Mouse (Mus musculus) midbrain, embryonic 14.5 days (tissue): ENCODE measurements around the gene Cmss1. TPM values are rescaled to one million over a fixed set of nuclear protein-coding genes. Genes with fewer than 3 reads are reported as not detected.

Experiments used
- ATAC-seq: fragments of 200-750 bp; cut with Nextera tagmentation; 2 replicates; pipeline ENCODE4 v1.8.0; 2017; ENCODE audit warnings: moderate number of reproducible peaks, moderate library complexity; ENCODE audit not compliant: low FRiP score, low TSS enrichment
- DNase-seq: peaks from one replicate; pipeline ENCODE4 v3.0.0-alpha.2; 2015
- H3K27ac ChIP-seq: fragments of 300-500 bp; sonication (generic); replicated peaks from 2 replicates; pipeline ENCODE4 v1.5.1; 2014; ENCODE audit warnings: mild to moderate bottlenecking, low read depth, low read length, moderate library complexity
- H3K27me3 ChIP-seq: fragments of 300-500 bp; sonication (generic); 2 replicates; pipeline ENCODE4 v1.6.1; 2014; ENCODE audit warnings: low read length, control low read depth, mixed read lengths; ENCODE audit not compliant: control insufficient read depth, insufficient read depth
- H3K36me3 ChIP-seq: fragments of 300-500 bp; sonication (generic); 2 replicates; pipeline ENCODE4 v1.6.1; 2014; ENCODE audit warnings: low read length, control low read depth; ENCODE audit not compliant: control insufficient read depth, insufficient read depth
- H3K4me1 ChIP-seq: fragments of 300-500 bp; sonication (generic); 2 replicates; pipeline ENCODE4 v1.6.1; 2014; ENCODE audit warnings: mild to moderate bottlenecking, antibody characterized with exemption, low read length, control low read depth; ENCODE audit not compliant: control insufficient read depth, insufficient read depth
- H3K4me2 ChIP-seq: fragments of 300-500 bp; sonication (generic); 2 replicates; pipeline ENCODE4 v1.6.1; 2014; ENCODE audit warnings: mild to moderate bottlenecking, low read length, moderate library complexity
- H3K4me3 ChIP-seq: fragments of 300-500 bp; sonication (generic); replicated peaks from 2 replicates; pipeline ENCODE4 v1.5.1; 2014; ENCODE audit warnings: low read depth, low read length
- H3K9ac ChIP-seq: fragments of 300-500 bp; sonication (generic); replicated peaks from 2 replicates; pipeline ENCODE4 v1.6.1; 2014; ENCODE audit warnings: mild to moderate bottlenecking, low read length, moderate library complexity
- H3K9me3 ChIP-seq: fragments of 300-500 bp; sonication (generic); 2 replicates; pipeline ENCODE4 v1.6.1; 2016; ENCODE audit warnings: low read length, control low read depth, mixed read lengths; ENCODE audit not compliant: control insufficient read depth
- WGBS: fragments of 180-500 bp; shearing (Covaris S2); extraction: QIAGEN DNeasy Blood & Tissue Kit; methylation state at CpG from one replicate; pipeline ENCODE4 v1.1.7; 2014; 5-methylcytosine and 5-hydroxymethylcytosine counted together
- polyA plus RNA-seq: library from polyadenylated mRNA; unstranded; fragments of >200 nt; fragmentation: Nextera tagmentation; extraction: Ambion mirVana; gene quantifications from 2 replicates; pipeline ENCODE4 v1.2.1, GENCODE M21; 2014

The Cmss1 gene
- polyA plus RNA-seq, 1 experiment from 2014 or later = 38.2 TPM

GRCm38 (mm10) chr16:57349039-57349438 is 257.6 kb downstream of the Cmss1 start:
- H3K4me1 ChIP-seq = no peaks in the 10 kb centered on the region
- no peaks in the 10 kb centered on the region for H3K36me3 ChIP-seq
- no peaks in the 10 kb centered on the region for H3K9me3 ChIP-seq
- H3K27me3 ChIP-seq = no peaks in the 10 kb centered on the region
- H3K27ac ChIP-seq = no peak overlapping the region
- DNase-seq (no peak), ATAC-seq (no peak)
- H3K4me3 ChIP-seq = no peak overlapping the region
- WGBS = 86% methylated on average over 3 of the region's 3 CpGs
- H3K4me2 ChIP-seq = no peak overlapping the region
- no peak overlapping the region for H3K9ac ChIP-seq

- DNase-seq = no peak
- no peak overlapping the region for H3K4me3 ChIP-seq
- H3K27ac ChIP-seq = no peak overlapping the region
- no peaks in the 10 kb centered on the region for H3K36me3 ChIP-seq
- H3K27me3 ChIP-seq = no peaks in the 10 kb centered on the region
- 47% methylated on average over 3 of the region's 3 CpGs for WGBS
- H3K4me1 ChIP-seq = no peaks in the 10 kb centered on the region
- no peak overlapping the region for H3K4me2 ChIP-seq
- no peak overlapping the region for H3K9ac ChIP-seq
- H3K9me3 ChIP-seq = no peaks in the 10 kb centered on the region
- ATAC-seq = no peak
Observed at GRCm38 (mm10) chr16:57346258-57346657, 260.4 kb downstream of the Cmss1 start.

GRCm38 (mm10) chr16:57340613-57340898 is 266.1 kb downstream of the Cmss1 start:
- no peak overlapping the region for H3K9ac ChIP-seq
- H3K27ac ChIP-seq = no peak overlapping the region
- no peaks in the 10 kb centered on the region for H3K36me3 ChIP-seq
- no peak for DNase-seq
- H3K9me3 ChIP-seq = no peaks in the 10 kb centered on the region
- no peak for ATAC-seq
- WGBS = 53% methylated on average over 5 of the region's 5 CpGs
- H3K4me1 ChIP-seq = no peaks in the 10 kb centered on the region
- H3K27me3 ChIP-seq = no peaks in the 10 kb centered on the region
- H3K4me3 ChIP-seq = no peak overlapping the region
- no peak overlapping the region for H3K4me2 ChIP-seq

- 88% methylated on average over 8 of the region's 8 CpGs for WGBS
- no peak overlapping the region for H3K27ac ChIP-seq
- no peaks in the 10 kb centered on the region for H3K36me3 ChIP-seq
Observed at GRCm38 (mm10) chr16:57339765-57340612, 266.7 kb downstream of the Cmss1 start.

GRCm38 (mm10) chr16:57336770-57337423 is 269.8 kb downstream of the Cmss1 start:
- H3K27ac ChIP-seq = no peak overlapping the region
- H3K27me3 ChIP-seq = no peaks in the 10 kb centered on the region
- no peak overlapping the region for H3K4me3 ChIP-seq
- H3K4me2 ChIP-seq = no peak overlapping the region
- no peak overlapping the region for H3K9ac ChIP-seq
- no peak for ATAC-seq
- no peaks in the 10 kb centered on the region for H3K36me3 ChIP-seq
- no peaks in the 10 kb centered on the region for H3K9me3 ChIP-seq
- DNase-seq = no peak
- no peaks in the 10 kb centered on the region for H3K4me1 ChIP-seq
- WGBS = 80% methylated on average over 11 of the region's 11 CpGs

More at GRCm38 (mm10) chr16:57339765-57340612, 266.7 kb downstream of the Cmss1 start:
- Histone ChIP-seq H3K4me1 (no peaks in the 10 kb centered on the region), H3K27me3 (no peaks in the 10 kb centered on the region), H3K9me3 (no peaks in the 10 kb centered on the region), H3K4me3 (no peak overlapping the region), H3K4me2 (no peak overlapping the region), H3K9ac (no peak overlapping the region)
- ATAC-seq = no peak
- DNase-seq = no peak

GRCm38 (mm10) chr16:57332301-57332700 is 274.4 kb downstream of the Cmss1 start:
- Histone ChIP-seq H3K27ac (no peak overlapping the region), H3K9me3 (no peaks in the 10 kb centered on the region), H3K9ac (no peak overlapping the region), H3K36me3 (no peaks in the 10 kb centered on the region), H3K27me3 (no peaks in the 10 kb centered on the region), H3K4me2 (no peak overlapping the region), H3K4me3 (no peak overlapping the region), H3K4me1 (no peaks in the 10 kb centered on the region)
- DNase-seq = no peak
- WGBS = 86% methylated on average over 7 of the region's 7 CpGs
- no peak for ATAC-seq

GRCm38 (mm10) chr16:57330111-57330510 is 276.6 kb downstream of the Cmss1 start:
- Histone ChIP-seq H3K27me3 (no peaks in the 10 kb centered on the region), H3K4me2 (no peak overlapping the region), H3K27ac (no peak overlapping the region), H3K36me3 (no peaks in the 10 kb centered on the region), H3K9ac (no peak overlapping the region), H3K9me3 (no peaks in the 10 kb centered on the region), H3K4me3 (no peak overlapping the region), H3K4me1 (no peaks in the 10 kb centered on the region)
- ATAC-seq (no peak), DNase-seq (no peak)
- 83% methylated on average over 2 of the region's 2 CpGs for WGBS

GRCm38 (mm10) chr16:57329028-57329427 is 277.6 kb downstream of the Cmss1 start:
- H3K4me1 ChIP-seq = no peaks in the 10 kb centered on the region
- 90% methylated on average over 8 of the region's 8 CpGs for WGBS

GRCm38 (mm10) chr16:57326996-57327395 is 279.7 kb downstream of the Cmss1 start:
- WGBS = 80% methylated on average over 7 of the region's 7 CpGs
- H3K27ac ChIP-seq = no peak overlapping the region
- no peak overlapping the region for H3K9ac ChIP-seq
- DNase-seq = no peak
- H3K4me3 ChIP-seq = no peak overlapping the region
- no peak for ATAC-seq
- no peaks in the 10 kb centered on the region for H3K27me3 ChIP-seq
- H3K9me3 ChIP-seq = no peaks in the 10 kb centered on the region
- H3K4me1 ChIP-seq = no peaks in the 10 kb centered on the region
- no peak overlapping the region for H3K4me2 ChIP-seq
- no peaks in the 10 kb centered on the region for H3K36me3 ChIP-seq

More at GRCm38 (mm10) chr16:57329028-57329427, 277.6 kb downstream of the Cmss1 start:
- H3K9me3 ChIP-seq = no peaks in the 10 kb centered on the region
- DNase-seq (no peak), ATAC-seq (no peak)
- H3K27me3 ChIP-seq = no peaks in the 10 kb centered on the region
- no peak overlapping the region for H3K4me3 ChIP-seq
- H3K36me3 ChIP-seq = no peaks in the 10 kb centered on the region
- H3K4me2 ChIP-seq = no peak overlapping the region
- H3K27ac ChIP-seq = no peak overlapping the region
- no peak overlapping the region for H3K9ac ChIP-seq
